Mouse (Mus musculus) ovary, adult 18-20 months (tissue): ENCODE measurements around the gene 4930415L06Rik.

ENCODE experiments used
- DNase-seq: peaks from one replicate; pipeline ENCODE4 v3.0.0; 2022; ENCODE audit warnings: low spot score, mixed read lengths

The 4930415L06Rik gene

GRCm38 (mm10) chrX:89932752-89933151, at the start of gene 4930415L06Rik:
Gene 4930415L06Rik, minus strand, starts transcription at chrX:89932852.
- DNase-seq, result no peak

- DNase-seq, result no peak
Observed at GRCm38 (mm10) chrX:89978621-89979020, 46.0 kb upstream of the 4930415L06Rik start.

- DNase-seq, result no peak
Observed at GRCm38 (mm10) chrX:89904871-89905270, 27.8 kb downstream of the 4930415L06Rik start.
